Mouse (Mus musculus) stomach, embryonic 15.5 days (tissue): ENCODE data around the gene Pou3f1. TPM values are rescaled to one million over a fixed set of nuclear protein-coding genes. Genes with fewer than 3 reads are reported as not detected.
A peak's percentile ranks its signal among the peaks of the same experiment; 100 is the strongest.

Source experiments
- ATAC-seq: fragments of 200-750 bp; cut with Nextera tagmentation; 2 replicates; pipeline ENCODE4 v1.8.0; 2017; ENCODE audit warnings: low read depth, moderate number of reproducible peaks, moderate TSS enrichment; ENCODE audit not compliant: insufficient read depth, low FRiP score
- H3K27ac ChIP-seq: fragments of 300-500 bp; sonication (generic); 2 replicates; pipeline ENCODE4 v1.5.1; 2015; ENCODE audit warnings: mild to moderate bottlenecking, inconsistent platforms
- H3K27me3 ChIP-seq: fragments of 300-500 bp; sonication (generic); replicated peaks from 2 replicates; pipeline ENCODE4 v1.6.1; 2015; ENCODE audit warnings: inconsistent platforms
- H3K36me3 ChIP-seq: fragments of 300-500 bp; sonication (generic); 2 replicates; pipeline ENCODE4 v1.6.1; 2015; ENCODE audit warnings: inconsistent platforms
- H3K4me1 ChIP-seq: fragments of 300-500 bp; sonication (generic); 2 replicates; pipeline ENCODE4 v1.6.1; 2015; ENCODE audit warnings: inconsistent platforms
- H3K4me2 ChIP-seq: fragments of 300-500 bp; sonication (generic); 2 replicates; pipeline ENCODE4 v1.6.1; 2015; ENCODE audit warnings: mild to moderate bottlenecking, inconsistent platforms
- H3K4me3 ChIP-seq: fragments of 300-500 bp; sonication (generic); replicated peaks from 2 replicates; pipeline ENCODE4 v1.5.1; 2015; ENCODE audit warnings: inconsistent platforms
- H3K9ac ChIP-seq: fragments of 300-500 bp; sonication (generic); 2 replicates; pipeline ENCODE4 v1.6.1; 2015; ENCODE audit warnings: inconsistent platforms
- H3K9me3 ChIP-seq: fragments of 300-500 bp; sonication (generic); 2 replicates; pipeline ENCODE4 v1.6.1; 2016; ENCODE audit warnings: inconsistent platforms
- WGBS: fragments of 180-500 bp; shearing (Covaris S2); methylation state at CpG from one replicate; pipeline ENCODE4 v1.1.7; 2015; 5-methylcytosine and 5-hydroxymethylcytosine counted together
- polyA plus RNA-seq: library from polyadenylated mRNA; unstranded; fragments of >200 nt; fragmentation: Nextera tagmentation; extraction: Ambion mirVana; gene quantifications from 2 replicates; pipeline ENCODE4 v1.2.1, GENCODE M21; 2015

Gene Pou3f1
- polyA plus RNA-seq, 1 experiment from 2014 or later = 0.14 TPM

GRCm38 (mm10) chr4:124693135-124693894 is 36.7 kb downstream of the Pou3f1 start, which contains the start of gene Utp11:
Gene Utp11, minus strand, starts transcription at chr4:124693600.
- Histone ChIP-seq H3K4me2 (peak within 1 kb of the TSS; percentile 66), H3K4me3 (peak within 1 kb of the TSS; percentile 61), H3K4me1 (peaks cover 12% of the 10 kb centered on the region; the same call in 1 of the 2 replicates), H3K27ac (peak within 1 kb of the TSS; percentile 62), H3K9ac (peak within 1 kb of the TSS; percentile 71), H3K27me3 (no peaks in the 10 kb centered on the region), H3K9me3 (no peaks in the 10 kb centered on the region), H3K36me3 (no peaks in the 10 kb centered on the region)
- WGBS = under 1% methylated on average over 43 of the region's 43 CpGs
- ATAC-seq = peak; percentile 95

GRCm38 (mm10) chr4:124694572-124694971 is 38.0 kb downstream of the Pou3f1 start:
- no peaks in the 10 kb centered on the region for H3K9me3 ChIP-seq
- 74% methylated on average over 2 of the region's 2 CpGs for WGBS

GRCm38 (mm10) chr4:124695786-124696516 is 39.3 kb downstream of the Pou3f1 start:
- ATAC-seq = no peak
- H3K27ac ChIP-seq = peak overlapping the region; percentile 21; the same call in 1 of the 2 replicates
- H3K36me3 ChIP-seq = no peaks in the 10 kb centered on the region
- peak overlapping the region; percentile 39 for H3K4me2 ChIP-seq
- peaks cover 18% of the 10 kb centered on the region; the same call in 1 of the 2 replicates for H3K4me1 ChIP-seq
- H3K4me3 ChIP-seq = peak overlapping the region; percentile 11; the same call in 1 of the 2 replicates
- H3K27me3 ChIP-seq = no peaks in the 10 kb centered on the region
- no peaks in the 10 kb centered on the region for H3K9me3 ChIP-seq
- no peak overlapping the region for H3K9ac ChIP-seq
- WGBS = 14% methylated on average over 18 of the region's 18 CpGs

More at GRCm38 (mm10) chr4:124694572-124694971, 38.0 kb downstream of the Pou3f1 start:
- Histone ChIP-seq H3K36me3 (no peaks in the 10 kb centered on the region), H3K4me3 (no peak overlapping the region), H3K27ac (no peak overlapping the region), H3K4me1 (peaks cover 14% of the 10 kb centered on the region; the same call in 1 of the 2 replicates), H3K27me3 (no peaks in the 10 kb centered on the region), H3K4me2 (no peak overlapping the region), H3K9ac (no peak overlapping the region)
- ATAC-seq = no peak

- H3K27ac ChIP-seq = peak overlapping the region; percentile 94
- H3K9me3 ChIP-seq = no peaks in the 10 kb centered on the region
- no peak overlapping the region for H3K9ac ChIP-seq
- 17% methylated on average over 6 of the region's 6 CpGs for WGBS
- peak overlapping the region; percentile 84 for H3K4me3 ChIP-seq
- no peak; the same call in 1 of the 2 replicates for ATAC-seq
- H3K36me3 ChIP-seq = no peaks in the 10 kb centered on the region
- H3K27me3 ChIP-seq = no peaks in the 10 kb centered on the region
- peaks cover 30% of the 10 kb centered on the region for H3K4me1 ChIP-seq
- H3K4me2 ChIP-seq = peak overlapping the region; percentile 79
Measured at GRCm38 (mm10) chr4:124699791-124700190, 43.2 kb downstream of the Pou3f1 start.

GRCm38 (mm10) chr4:124700248-124700971 is 43.8 kb downstream of the Pou3f1 start, which contains the start of gene Fhl3:
Gene Fhl3, plus strand, starts transcription at chr4:124700701.
- Histone ChIP-seq H3K4me3 (peak within 1 kb of the TSS; percentile 84), H3K9ac (peak within 1 kb of the TSS; percentile 86), H3K27me3 (no peaks in the 10 kb centered on the region), H3K27ac (peak within 1 kb of the TSS; percentile 94), H3K4me1 (peaks cover 34% of the 10 kb centered on the region), H3K9me3 (no peaks in the 10 kb centered on the region), H3K4me2 (peak within 1 kb of the TSS; percentile 79), H3K36me3 (no peaks in the 10 kb centered on the region)
- WGBS = under 1% methylated on average over 39 of the region's 59 CpGs
- peak; percentile 65 for ATAC-seq

GRCm38 (mm10) chr4:124701052-124701845 is 44.6 kb downstream of the Pou3f1 start:
- Histone ChIP-seq H3K9me3 (no peaks in the 10 kb centered on the region), H3K4me3 (peak overlapping the region; percentile 84), H3K27ac (peak overlapping the region; percentile 94), H3K9ac (peak overlapping the region; percentile 86), H3K4me1 (peaks cover 41% of the 10 kb centered on the region), H3K36me3 (no peaks in the 10 kb centered on the region), H3K27me3 (no peaks in the 10 kb centered on the region), H3K4me2 (peak overlapping the region; percentile 79)
- 4% methylated on average over 22 of the region's 22 CpGs for WGBS
- no peak; the same call in 1 of the 2 replicates for ATAC-seq

- Histone ChIP-seq H3K4me3 (peak overlapping the region; percentile 84), H3K27me3 (no peaks in the 10 kb centered on the region), H3K9me3 (no peaks in the 10 kb centered on the region), H3K4me2 (peak overlapping the region; percentile 79), H3K27ac (peak overlapping the region; percentile 94), H3K4me1 (peaks cover 40% of the 10 kb centered on the region), H3K9ac (peak overlapping the region; percentile 86; the same call in 1 of the 2 replicates), H3K36me3 (no peaks in the 10 kb centered on the region)
- no peak for ATAC-seq
- WGBS = 31% methylated on average over 5 of the region's 5 CpGs
Measured at GRCm38 (mm10) chr4:124701916-124702315, 45.3 kb downstream of the Pou3f1 start.

- Histone ChIP-seq H3K9ac (no peak overlapping the region; the same call in 1 of the 2 replicates), H3K27me3 (no peaks in the 10 kb centered on the region), H3K36me3 (no peaks in the 10 kb centered on the region), H3K4me1 (peaks cover 46% of the 10 kb centered on the region), H3K27ac (peak overlapping the region; percentile 93), H3K4me2 (peak overlapping the region; percentile 43), H3K9me3 (no peaks in the 10 kb centered on the region), H3K4me3 (peak overlapping the region; percentile 9; the same call in 1 of the 2 replicates)
- 35% methylated on average over 2 of the region's 2 CpGs for WGBS
- no peak for ATAC-seq
Measured at GRCm38 (mm10) chr4:124703406-124703805, 46.8 kb downstream of the Pou3f1 start.

GRCm38 (mm10) chr4:124703881-124704796 is 47.5 kb downstream of the Pou3f1 start:
- no peaks in the 10 kb centered on the region for H3K9me3 ChIP-seq
- peak overlapping the region; percentile 93 for H3K27ac ChIP-seq
- peak overlapping the region; percentile 13; the same call in 1 of the 2 replicates for H3K9ac ChIP-seq
- peaks cover 49% of the 10 kb centered on the region for H3K4me1 ChIP-seq
- H3K4me3 ChIP-seq = peak overlapping the region; percentile 15; the same call in 1 of the 2 replicates
- no peaks in the 10 kb centered on the region for H3K27me3 ChIP-seq
- peak overlapping the region; percentile 43 for H3K4me2 ChIP-seq
- WGBS = 14% methylated on average over 6 of the region's 6 CpGs
- no peaks in the 10 kb centered on the region for H3K36me3 ChIP-seq
- ATAC-seq = no peak
